Mouse (Mus musculus): ENCODE measurements around the gene Gal3st1. TPM values are rescaled to one million over a fixed set of nuclear protein-coding genes. Genes with fewer than 3 reads are reported as not detected.

Gal3st1 gene
- polyA plus RNA-seq, 1 experiment, result 9.8 TPM

DNA sequence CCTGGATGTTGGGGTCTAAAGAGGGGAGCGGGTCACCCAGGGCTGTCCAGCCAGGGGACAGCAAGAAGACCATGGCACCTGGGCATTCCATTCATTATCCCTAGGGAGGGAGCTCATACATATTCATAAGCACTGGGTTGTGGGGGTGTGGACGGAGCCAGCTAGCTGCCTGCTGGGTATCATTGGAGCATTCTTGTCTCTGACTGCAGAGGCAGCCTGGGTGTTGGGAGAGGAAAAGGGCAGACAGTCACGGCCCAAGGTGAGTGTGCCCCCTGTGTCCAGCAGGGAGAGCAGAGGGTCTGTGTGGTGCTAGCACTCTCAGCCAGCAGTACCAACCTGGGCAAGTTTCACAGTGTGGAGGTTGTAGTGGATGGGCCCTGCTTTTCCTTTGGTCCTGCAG is 6.3 kb downstream of the Gal3st1 start:
- no peak for TF ChIP-seq CTCF (IDR thresholded peaks at IDR 0.05; ENCODE audit: control insufficient read depth, insufficient read depth, insufficient replicate concordance, low read depth, low read length)
- no peak for TF ChIP-seq POLR2A (IDR thresholded peaks at IDR 0.05; ENCODE audit: control insufficient read depth, low read depth, low read length)
- Histone ChIP-seq H3K27me3 (ENCODE audit: control insufficient read depth, insufficient read depth, low read length) (no peaks in the 10 kb centered on the region), H3K4me3 (ENCODE audit: control insufficient read depth, low read depth, low read length) (no peak overlapping the region), H3K27ac (ENCODE audit: control insufficient read depth, insufficient read depth, low read depth, low read length) (no peak overlapping the region), H3K4me1 (ENCODE audit: control insufficient read depth, insufficient read depth, low read length) (no peaks in the 10 kb centered on the region), H3K36me3 (ENCODE audit: control insufficient read depth, insufficient read depth, low read length) (no peaks in the 10 kb centered on the region)

DNA sequence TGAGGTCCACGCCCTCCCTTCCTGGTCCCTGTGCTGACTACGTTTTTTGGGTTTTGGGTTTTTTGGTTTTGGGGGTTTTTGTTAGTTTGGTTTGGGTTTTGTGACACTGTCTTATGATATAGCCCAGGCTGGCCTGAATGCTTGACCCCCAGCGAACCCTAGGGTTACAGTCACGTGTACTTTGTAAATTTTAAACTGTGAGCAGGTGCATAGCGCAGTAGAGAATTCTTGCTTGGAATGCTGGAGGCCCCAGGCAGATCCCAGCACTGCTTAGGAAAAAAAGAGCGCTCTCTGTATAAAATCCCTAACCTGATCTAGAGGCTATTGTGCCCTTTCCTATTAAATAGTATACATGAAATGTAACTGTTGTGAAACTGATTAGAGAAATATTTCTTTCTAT is 9.7 kb downstream of the Gal3st1 start:
- H3K36me3 ChIP-seq (ENCODE audit: control insufficient read depth, insufficient read depth, low read length), result no peaks in the 10 kb centered on the region
- no peak overlapping the region for H3K27ac ChIP-seq (ENCODE audit: control insufficient read depth, insufficient read depth, low read depth, low read length)
- H3K4me1 ChIP-seq (ENCODE audit: control insufficient read depth, insufficient read depth, low read length), result peaks cover 5% of the 10 kb centered on the region
- no peak overlapping the region for H3K4me3 ChIP-seq (ENCODE audit: control insufficient read depth, low read depth, low read length)
- H3K27me3 ChIP-seq (ENCODE audit: control insufficient read depth, insufficient read depth, low read length), result no peaks in the 10 kb centered on the region
- TF ChIP-seq CTCF (IDR thresholded peaks at IDR 0.05; ENCODE audit: control insufficient read depth, insufficient read depth, insufficient replicate concordance, low read depth, low read length) (no peak), POLR2A (IDR thresholded peaks at IDR 0.05; ENCODE audit: control insufficient read depth, low read depth, low read length) (no peak)

DNA sequence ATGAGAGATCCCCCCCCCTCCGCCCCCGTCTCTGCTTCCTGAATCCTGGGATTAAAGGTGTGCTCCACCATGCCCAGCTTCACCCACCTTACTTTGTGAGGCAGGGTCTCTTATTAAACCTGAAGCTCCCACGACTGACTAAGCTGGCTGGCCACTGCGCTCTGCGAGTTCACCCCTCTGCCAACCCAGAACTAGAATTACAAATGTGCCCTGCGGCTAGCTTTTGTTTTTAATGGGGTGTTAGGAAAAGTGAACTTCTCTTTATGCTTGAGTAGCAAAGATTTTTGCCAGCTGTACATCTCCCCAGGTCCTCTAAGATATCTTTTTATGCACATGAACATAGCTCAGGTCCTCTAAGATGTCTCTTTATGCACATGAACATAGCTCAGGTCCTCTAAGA is 10.5 kb downstream of the Gal3st1 start:
- Histone ChIP-seq H3K4me3 (ENCODE audit: control insufficient read depth, low read depth, low read length) (no peak overlapping the region), H3K27me3 (ENCODE audit: control insufficient read depth, insufficient read depth, low read length) (no peaks in the 10 kb centered on the region), H3K27ac (ENCODE audit: control insufficient read depth, insufficient read depth, low read depth, low read length) (no peak overlapping the region), H3K4me1 (ENCODE audit: control insufficient read depth, insufficient read depth, low read length) (peaks cover 10% of the 10 kb centered on the region), H3K36me3 (ENCODE audit: control insufficient read depth, insufficient read depth, low read length) (no peaks in the 10 kb centered on the region)
- TF ChIP-seq POLR2A (IDR thresholded peaks at IDR 0.05; ENCODE audit: control insufficient read depth, low read depth, low read length) (no peak), CTCF (IDR thresholded peaks at IDR 0.05; ENCODE audit: control insufficient read depth, insufficient read depth, insufficient replicate concordance, low read depth, low read length) (no peak)

DNA sequence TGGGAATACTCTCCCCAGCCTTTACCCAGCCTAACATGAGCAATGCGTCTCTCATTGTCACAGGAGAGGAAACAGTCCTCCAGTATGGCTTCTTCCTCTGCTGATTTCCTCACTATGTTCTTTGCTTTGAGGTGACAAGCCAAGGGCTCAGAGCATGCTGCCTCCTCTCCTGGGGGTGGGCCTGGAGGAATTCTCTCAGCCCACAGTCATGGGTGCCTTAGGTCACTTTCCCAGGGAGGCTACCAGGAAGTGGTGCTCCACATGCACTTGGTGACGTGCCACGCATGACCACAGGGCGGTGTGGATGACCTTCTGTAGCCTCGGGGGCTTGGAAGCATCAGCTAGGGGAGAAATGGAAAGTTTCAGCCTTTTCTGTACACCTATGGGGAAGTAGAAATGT is 12.1 kb downstream of the Gal3st1 start:
- Histone ChIP-seq H3K4me3 (ENCODE audit: control insufficient read depth, low read depth, low read length) (no peak overlapping the region), H3K36me3 (ENCODE audit: control insufficient read depth, insufficient read depth, low read length) (no peaks in the 10 kb centered on the region), H3K4me1 (ENCODE audit: control insufficient read depth, insufficient read depth, low read length) (peaks cover 10% of the 10 kb centered on the region), H3K27ac (ENCODE audit: control insufficient read depth, insufficient read depth, low read depth, low read length) (no peak overlapping the region), H3K27me3 (ENCODE audit: control insufficient read depth, insufficient read depth, low read length) (no peaks in the 10 kb centered on the region)
- TF ChIP-seq POLR2A (IDR thresholded peaks at IDR 0.05; ENCODE audit: control insufficient read depth, low read depth, low read length), result no peak
- TF ChIP-seq CTCF (IDR thresholded peaks at IDR 0.05; ENCODE audit: control insufficient read depth, insufficient read depth, insufficient replicate concordance, low read depth, low read length), result no peak

DNA sequence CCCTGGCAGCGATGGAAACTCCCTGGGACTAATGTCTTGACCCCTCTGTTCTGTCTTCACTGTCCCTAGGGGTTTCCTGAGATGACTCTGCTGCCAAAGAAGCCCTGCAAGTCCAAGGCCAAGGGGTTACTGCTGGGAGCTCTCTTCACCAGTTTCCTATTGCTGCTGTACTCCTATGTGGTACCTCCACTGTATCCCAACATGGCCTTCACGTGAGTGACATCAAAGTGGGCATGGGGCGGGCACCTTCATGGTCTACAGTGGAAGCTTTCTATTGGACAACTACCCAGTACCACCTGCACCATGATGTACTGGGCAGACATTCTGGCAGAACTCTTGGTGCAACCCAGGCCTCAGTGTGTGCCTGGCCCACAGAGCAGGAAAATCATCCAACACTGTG is 13.4 kb downstream of the Gal3st1 start:
- H3K27ac ChIP-seq (ENCODE audit: control insufficient read depth, insufficient read depth, low read depth, low read length), result no peak overlapping the region
- H3K4me3 ChIP-seq (ENCODE audit: control insufficient read depth, low read depth, low read length), result no peak overlapping the region
- peaks cover 10% of the 10 kb centered on the region for H3K4me1 ChIP-seq (ENCODE audit: control insufficient read depth, insufficient read depth, low read length)
- H3K27me3 ChIP-seq (ENCODE audit: control insufficient read depth, insufficient read depth, low read length), result no peaks in the 10 kb centered on the region
- H3K36me3 ChIP-seq (ENCODE audit: control insufficient read depth, insufficient read depth, low read length), result no peaks in the 10 kb centered on the region
- TF ChIP-seq POLR2A (IDR thresholded peaks at IDR 0.05; ENCODE audit: control insufficient read depth, low read depth, low read length) (no peak), CTCF (IDR thresholded peaks at IDR 0.05; ENCODE audit: control insufficient read depth, insufficient read depth, insufficient replicate concordance, low read depth, low read length) (no peak)

DNA sequence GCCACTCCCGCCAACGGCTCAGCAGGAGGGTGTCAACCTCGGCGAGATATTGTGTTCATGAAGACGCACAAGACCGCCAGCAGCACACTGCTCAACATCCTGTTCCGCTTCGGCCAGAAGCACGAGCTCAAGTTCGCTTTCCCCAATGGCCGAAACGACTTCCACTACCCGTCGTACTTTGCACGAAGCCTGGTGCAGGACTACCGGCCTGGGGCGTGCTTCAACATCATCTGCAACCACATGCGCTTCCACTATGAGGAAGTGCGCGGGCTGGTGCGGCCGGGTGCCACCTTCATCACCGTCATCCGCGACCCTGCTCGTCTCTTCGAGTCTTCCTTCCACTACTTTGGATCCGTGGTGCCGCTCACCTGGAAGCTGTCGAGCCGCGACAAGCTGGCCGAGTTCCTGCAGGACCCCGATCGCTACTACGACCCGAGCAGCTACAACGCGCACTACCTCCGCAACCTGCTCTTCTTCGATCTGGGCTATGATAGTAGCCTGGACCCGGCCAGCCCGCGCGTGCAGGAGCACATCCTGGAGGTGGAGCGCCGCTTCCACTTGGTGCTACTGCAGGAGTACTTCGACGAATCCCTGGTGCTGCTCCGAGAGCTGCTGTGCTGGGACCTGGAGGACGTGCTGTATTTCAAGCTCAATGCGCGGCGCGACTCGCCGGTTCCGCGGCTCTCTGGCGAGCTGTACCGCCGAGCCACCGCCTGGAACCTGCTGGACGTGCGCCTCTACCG is 14.7 kb downstream of the Gal3st1 start:
- H3K36me3 ChIP-seq (ENCODE audit: control insufficient read depth, insufficient read depth, low read length), result no peaks in the 10 kb centered on the region
- no peaks in the 10 kb centered on the region for H3K27me3 ChIP-seq (ENCODE audit: control insufficient read depth, insufficient read depth, low read length)
- no peak for TF ChIP-seq CTCF (IDR thresholded peaks at IDR 0.05; ENCODE audit: control insufficient read depth, insufficient read depth, insufficient replicate concordance, low read depth, low read length)
- no peak for TF ChIP-seq POLR2A (IDR thresholded peaks at IDR 0.05; ENCODE audit: control insufficient read depth, low read depth, low read length)
- H3K27ac ChIP-seq (ENCODE audit: control insufficient read depth, insufficient read depth, low read depth, low read length), result no peak overlapping the region
- H3K4me1 ChIP-seq (ENCODE audit: control insufficient read depth, insufficient read depth, low read length), result peaks cover 10% of the 10 kb centered on the region
- H3K4me3 ChIP-seq (ENCODE audit: control insufficient read depth, low read depth, low read length), result peak overlapping the region; percentile 1

DNA sequence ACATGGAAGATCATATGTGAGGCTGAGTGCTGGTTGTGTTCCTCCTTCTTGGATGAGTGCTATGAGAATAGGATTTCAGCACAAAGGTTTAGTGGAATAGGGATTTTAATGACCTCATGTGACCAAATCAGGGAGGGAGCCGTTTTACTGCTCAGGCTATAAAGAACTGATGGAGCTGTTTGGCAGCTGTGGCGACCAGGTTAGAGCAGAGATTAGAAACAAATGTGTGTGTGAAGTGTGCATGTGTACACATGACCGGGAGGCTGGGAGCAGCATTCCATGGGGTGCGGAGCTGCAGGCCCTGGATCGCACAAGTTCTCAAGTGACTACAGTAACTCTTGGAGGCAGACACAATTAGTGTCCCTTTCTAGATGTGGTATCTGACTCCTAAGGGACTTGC is 16.1 kb downstream of the Gal3st1 start:
- H3K4me1 ChIP-seq (ENCODE audit: control insufficient read depth, insufficient read depth, low read length), result peaks cover 10% of the 10 kb centered on the region
- H3K27me3 ChIP-seq (ENCODE audit: control insufficient read depth, insufficient read depth, low read length), result no peaks in the 10 kb centered on the region
- TF ChIP-seq POLR2A (IDR thresholded peaks at IDR 0.05; ENCODE audit: control insufficient read depth, low read depth, low read length) (no peak), CTCF (IDR thresholded peaks at IDR 0.05; ENCODE audit: control insufficient read depth, insufficient read depth, insufficient replicate concordance, low read depth, low read length) (no peak)
- H3K4me3 ChIP-seq (ENCODE audit: control insufficient read depth, low read depth, low read length), result no peak overlapping the region
- H3K27ac ChIP-seq (ENCODE audit: control insufficient read depth, insufficient read depth, low read depth, low read length), result no peak overlapping the region
- no peaks in the 10 kb centered on the region for H3K36me3 ChIP-seq (ENCODE audit: control insufficient read depth, insufficient read depth, low read length)
